Mouse (Mus musculus): Measurements from ENCODE around the gene Ist1.

DNA sequence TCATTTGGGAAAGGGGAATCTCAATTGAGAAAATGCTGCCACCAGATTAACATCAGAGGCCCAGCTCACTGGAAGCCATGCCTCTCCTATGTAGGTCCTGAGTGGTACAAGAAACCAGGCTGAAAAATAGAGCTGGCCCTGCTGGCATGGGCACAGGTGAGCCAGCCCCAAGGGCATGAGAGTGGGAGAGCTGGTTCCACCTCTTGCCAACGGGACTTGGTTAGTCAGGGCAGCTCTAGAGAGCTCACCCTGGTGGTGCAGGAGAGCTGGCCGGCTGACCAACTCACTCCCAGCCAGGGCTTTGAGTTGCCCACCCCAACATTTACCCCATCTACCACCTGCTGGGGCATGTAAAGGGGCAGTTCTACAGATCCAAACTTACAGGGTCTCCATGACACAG is 19.5 kb downstream of the Ist1 start:
- TF ChIP-seq CTCF (IDR thresholded peaks at IDR 0.05; ENCODE audit: low read depth, low read length) (no peak), TAL1 (conservative IDR thresholded peaks at IDR 0.05; ENCODE audit: low read depth, low read length) (no peak), GATA1 (IDR thresholded peaks at IDR 0.05; ENCODE audit: borderline replicate concordance, low read length) (no peak)
